Mouse (Mus musculus): ENCODE results near the gene Olfr1453. TPM values are rescaled to one million over a fixed set of nuclear protein-coding genes. Genes with fewer than 3 reads are reported as not detected.
"Not testable (repeated sequence)": the region's sequence is repeated elsewhere in the genome, so short reads cannot be mapped to it uniquely, and the experiment has no call there.

Gene Olfr1453
- not detected in 2 replicates for polyA plus RNA-seq (2014; fragmentation: Nextera tagmentation; extraction: Ambion mirVana)

- Histone ChIP-seq H3K4me3 (ENCODE audit: low read depth, low read length) (no peak within 1 kb of the TSS), H3K27me3 (replicated peaks; ENCODE audit: control insufficient read depth, insufficient read depth, low read length) (no peaks in the 10 kb centered on the region), H3K4me1 (replicated peaks; ENCODE audit: control insufficient read depth, insufficient read depth, low read length) (no peaks in the 10 kb centered on the region), H3K27ac (ENCODE audit: low read depth) (no peak within 1 kb of the TSS), H3K4me2 (ENCODE audit: low read length) (no peak within 1 kb of the TSS), H3K9ac (ENCODE audit: low read length) (no peak within 1 kb of the TSS), H3K36me3 (ENCODE audit: control insufficient read depth, insufficient read depth, low read length) (no peaks in the 10 kb centered on the region), H3K9me3 (ENCODE audit: control insufficient read depth, low read length) (no peaks in the 10 kb centered on the region)
- 54% methylated on average over 1 of the region's 1 CpGs for WGBS
- no peak for ATAC-seq (replicated peaks; ENCODE audit: low FRiP score, low TSS enrichment, low read depth)
- DNase-seq (ENCODE audit: low spot score) = no peak
Observed at GRCm38 (mm10) chr19:13028227-13028626, at the start of gene Olfr1453. Gene Olfr1453, minus strand, starts transcription at chr19:13028327.

GRCm38 (mm10) chr19:13060310-13060709 is 32.2 kb upstream of the Olfr1453 start, which contains the start of gene Olfr1454:
Gene Olfr1454, plus strand, starts transcription at chr19:13060610.
- no peak within 1 kb of the TSS for H3K9ac ChIP-seq (ENCODE audit: low read length)
- 0 out of 2 replicates have a peak, but pooled peaks cover 2% of the 10 kb centered on the region for H3K9me3 ChIP-seq (ENCODE audit: control insufficient read depth, low read length)
- no peak within 1 kb of the TSS for H3K4me3 ChIP-seq (ENCODE audit: low read depth, low read length)
- no peaks in the 10 kb centered on the region for H3K36me3 ChIP-seq (ENCODE audit: control insufficient read depth, insufficient read depth, low read length)
- no peak within 1 kb of the TSS for H3K4me2 ChIP-seq (ENCODE audit: low read length)
- no peak within 1 kb of the TSS for H3K27ac ChIP-seq (ENCODE audit: low read depth)
- H3K27me3 ChIP-seq (replicated peaks; ENCODE audit: control insufficient read depth, insufficient read depth, low read length) = no peaks in the 10 kb centered on the region
- ATAC-seq (replicated peaks; ENCODE audit: low FRiP score, low TSS enrichment, low read depth) (no peak), DNase-seq (ENCODE audit: low spot score) (no peak)
- no peaks in the 10 kb centered on the region for H3K4me1 ChIP-seq (replicated peaks; ENCODE audit: control insufficient read depth, insufficient read depth, low read length)
- WGBS = 73% methylated on average over 2 of the region's 2 CpGs

GRCm38 (mm10) chr19:12994714-12995113 is 33.4 kb downstream of the Olfr1453 start, which contains the start of gene Olfr1451:
Gene Olfr1451, plus strand, starts transcription at chr19:12995014.
- no peaks in the 10 kb centered on the region for H3K9me3 ChIP-seq (ENCODE audit: control insufficient read depth, low read length)
- 81% methylated on average over 2 of the region's 2 CpGs for WGBS
- no peak within 1 kb of the TSS for H3K4me2 ChIP-seq (ENCODE audit: low read length)
- no peak within 1 kb of the TSS for H3K9ac ChIP-seq (ENCODE audit: low read length)
- no peak within 1 kb of the TSS for H3K27ac ChIP-seq (ENCODE audit: low read depth)
- no peak for DNase-seq (ENCODE audit: low spot score)
- H3K4me3 ChIP-seq (ENCODE audit: low read depth, low read length) = no peak within 1 kb of the TSS
- no peaks in the 10 kb centered on the region for H3K4me1 ChIP-seq (replicated peaks; ENCODE audit: control insufficient read depth, insufficient read depth, low read length)
- H3K36me3 ChIP-seq (ENCODE audit: control insufficient read depth, insufficient read depth, low read length) = no peaks in the 10 kb centered on the region
- no peaks in the 10 kb centered on the region for H3K27me3 ChIP-seq (replicated peaks; ENCODE audit: control insufficient read depth, insufficient read depth, low read length)
- no peak for ATAC-seq (replicated peaks; ENCODE audit: low FRiP score, low TSS enrichment, low read depth)

- H3K4me3 ChIP-seq (ENCODE audit: low read depth, low read length) = not testable (repeated sequence)
Observed at GRCm38 (mm10) chr19:12992316-12992715, 35.8 kb downstream of the Olfr1453 start.

More at GRCm38 (mm10) chr19:12992316-12992715, 35.8 kb downstream of the Olfr1453 start:
- WGBS = 93% methylated on average over 4 of the region's 4 CpGs
- not testable (repeated sequence) for H3K4me1 ChIP-seq (replicated peaks; ENCODE audit: control insufficient read depth, insufficient read depth, low read length); DNase-seq (ENCODE audit: low spot score); H3K9me3 ChIP-seq (ENCODE audit: control insufficient read depth, low read length); H3K27me3 ChIP-seq (replicated peaks; ENCODE audit: control insufficient read depth, insufficient read depth, low read length); H3K4me2 ChIP-seq (ENCODE audit: low read length); H3K27ac ChIP-seq (ENCODE audit: low read depth); H3K9ac ChIP-seq (ENCODE audit: low read length); H3K36me3 ChIP-seq (ENCODE audit: control insufficient read depth, insufficient read depth, low read length); ATAC-seq (replicated peaks; ENCODE audit: low FRiP score, low TSS enrichment, low read depth)

Other genes with a start within 250 kb of the Olfr1453 start
- gene Zfp91, start 232.2 kb downstream of the Olfr1453 start, polyA plus RNA-seq (2014; fragmentation: Nextera tagmentation; extraction: Ambion mirVana) = 9.1 and 10.4 TPM in 2 replicates
- gene Lpxn, start 232.1 kb downstream of the Olfr1453 start, polyA plus RNA-seq (2014; fragmentation: Nextera tagmentation; extraction: Ambion mirVana) = 2.3 TPM in 2 replicates
- gene Gm5244, start 181.6 kb downstream of the Olfr1453 start, polyA plus RNA-seq (2014; fragmentation: Nextera tagmentation; extraction: Ambion mirVana) = not detected in 2 replicates
- gene Olfr1444, start 171.0 kb downstream of the Olfr1453 start, polyA plus RNA-seq (2014; fragmentation: Nextera tagmentation; extraction: Ambion mirVana) = not detected in 2 replicates
- not detected in 2 replicates for gene Olfr1445, start 144.5 kb downstream of the Olfr1453 start, polyA plus RNA-seq (2014; fragmentation: Nextera tagmentation; extraction: Ambion mirVana)
- gene Olfr1446, start 134.8 kb downstream of the Olfr1453 start, polyA plus RNA-seq (2014; fragmentation: Nextera tagmentation; extraction: Ambion mirVana) = not detected in 2 replicates
- gene Olfr1447, start 124.6 kb downstream of the Olfr1453 start, polyA plus RNA-seq (2014; fragmentation: Nextera tagmentation; extraction: Ambion mirVana) = not detected in 2 replicates
- not detected in 2 replicates for gene Olfr1448, start 103.9 kb downstream of the Olfr1453 start, polyA plus RNA-seq (2014; fragmentation: Nextera tagmentation; extraction: Ambion mirVana)
- gene Olfr1449, start 97.5 kb downstream of the Olfr1453 start, polyA plus RNA-seq (2014; fragmentation: Nextera tagmentation; extraction: Ambion mirVana) = not detected in 2 replicates
- gene Olfr1450, start 78.1 kb downstream of the Olfr1453 start, polyA plus RNA-seq (2014; fragmentation: Nextera tagmentation; extraction: Ambion mirVana) = not detected in 2 replicates
- gene Olfr1451, start 33.3 kb downstream of the Olfr1453 start, polyA plus RNA-seq (2014; fragmentation: Nextera tagmentation; extraction: Ambion mirVana) = not detected in 2 replicates
- gene Olfr1454, start 32.3 kb upstream of the Olfr1453 start, polyA plus RNA-seq (2014; fragmentation: Nextera tagmentation; extraction: Ambion mirVana) = not detected in 2 replicates
- not detected in 2 replicates for gene Olfr1457, start 69.6 kb upstream of the Olfr1453 start, polyA plus RNA-seq (2014; fragmentation: Nextera tagmentation; extraction: Ambion mirVana)
- gene Olfr1458, start 78.4 kb upstream of the Olfr1453 start, polyA plus RNA-seq (2014; fragmentation: Nextera tagmentation; extraction: Ambion mirVana) = not detected in 2 replicates
- 0.03 TPM in 1 of 2 replicates, not detected in the other for gene Olfr1459, start 121.2 kb upstream of the Olfr1453 start, polyA plus RNA-seq (2014; fragmentation: Nextera tagmentation; extraction: Ambion mirVana)
- gene Olfr1461, start 134.7 kb upstream of the Olfr1453 start, polyA plus RNA-seq (2014; fragmentation: Nextera tagmentation; extraction: Ambion mirVana) = not detected in 2 replicates
- not detected in 2 replicates for gene Olfr1462, start 157.4 kb upstream of the Olfr1453 start, polyA plus RNA-seq (2014; fragmentation: Nextera tagmentation; extraction: Ambion mirVana)
- gene Olfr1463, start 203.0 kb upstream of the Olfr1453 start, polyA plus RNA-seq (2014; fragmentation: Nextera tagmentation; extraction: Ambion mirVana) = not detected in 2 replicates

Measured in intestine, embryonic 14.5 days (tissue).